In the genomic region with DNA sequence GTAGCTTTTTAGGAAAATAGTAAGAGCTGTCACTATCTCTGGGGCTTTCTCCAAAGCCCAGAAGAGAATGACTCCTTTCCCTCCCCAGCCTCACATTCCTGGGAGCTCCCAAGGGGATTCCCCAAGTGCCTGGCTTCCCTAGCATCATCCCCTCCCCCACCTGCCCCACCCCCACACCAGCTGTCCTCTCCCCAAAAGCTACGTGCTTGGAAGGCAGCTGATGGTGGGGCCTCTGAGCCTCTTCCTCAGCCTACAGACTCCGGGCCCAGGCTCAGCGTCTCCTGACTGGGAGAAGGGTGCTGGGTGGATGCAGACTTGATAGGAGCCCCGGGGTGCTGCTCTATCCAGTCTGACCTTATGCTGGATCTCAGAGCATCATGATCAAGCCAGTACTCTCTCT, we compare ENCODE assay signal across 9 mouse cellular contexts. TPM values are rescaled to one million over a fixed set of nuclear protein-coding genes. Genes with fewer than 3 reads are reported as not detected.
DNase-seq lines count a peak whose midpoint lies in the region; ATAC-seq lines count a peak whose summit lies in the region.
"Had no signal": no experiment of that assay in that cellular context is flagged by ENCODE, and none has a peak within 500 bp of the region (broad histone marks: within the 10 kb centered on the region; RNA-seq: fewer than 3 reads in every experiment).

No protein-coding gene starts in this region.

- no peak overlapping the region for H3K4me3 ChIP-seq in hindbrain, embryonic 12.5 days
- H3K4me3 ChIP-seq in hindbrain, embryonic 14.5 days (replicated peaks; ENCODE audit: low read length), result no peak overlapping the region
- no peak overlapping the region for H3K4me3 ChIP-seq in embryonic facial prominence, embryonic 14.5 days (ENCODE audit: low read depth, low read length)
- H3K4me3 ChIP-seq in midbrain, embryonic 14.5 days (replicated peaks; ENCODE audit: low read depth, low read length), result no peak overlapping the region

- H3K4me1 ChIP-seq in hindbrain, embryonic 12.5 days, result peaks cover 53% of the 10 kb centered on the region
- peaks cover 28% of the 10 kb centered on the region for H3K4me1 ChIP-seq in hindbrain, embryonic 14.5 days (replicated peaks; ENCODE audit: control insufficient read depth, insufficient read depth, low read length)
- peaks cover 24% of the 10 kb centered on the region for H3K4me1 ChIP-seq in embryonic facial prominence, embryonic 14.5 days (ENCODE audit: control insufficient read depth, insufficient read depth, low read length)
- H3K4me1 ChIP-seq in midbrain, embryonic 14.5 days (ENCODE audit: control insufficient read depth, insufficient read depth, low read length), result peaks cover 13% of the 10 kb centered on the region

- no peaks in the 10 kb centered on the region for H3K27me3 ChIP-seq in hindbrain, embryonic 12.5 days
- H3K27me3 ChIP-seq in hindbrain, embryonic 14.5 days (ENCODE audit: control insufficient read depth, insufficient read depth, low read length), result no peaks in the 10 kb centered on the region; the same call in 1 of the 2 replicates
- H3K27me3 ChIP-seq in embryonic facial prominence, embryonic 14.5 days (replicated peaks; ENCODE audit: control insufficient read depth, insufficient read depth, low read length), result no peaks in the 10 kb centered on the region
- H3K27me3 ChIP-seq in midbrain, embryonic 14.5 days (ENCODE audit: control insufficient read depth, insufficient read depth, low read length), result no peaks in the 10 kb centered on the region

- H3K27ac ChIP-seq in hindbrain, embryonic 12.5 days, result no peak overlapping the region
- H3K27ac ChIP-seq in hindbrain, embryonic 14.5 days, result no peak overlapping the region
- no peak overlapping the region for H3K27ac ChIP-seq in embryonic facial prominence, embryonic 14.5 days (replicated peaks; ENCODE audit: low read depth, low read length)
- H3K27ac ChIP-seq in midbrain, embryonic 14.5 days (replicated peaks; ENCODE audit: low read depth, low read length), result no peak overlapping the region

- H3K36me3 ChIP-seq in hindbrain, embryonic 12.5 days, result no peaks in the 10 kb centered on the region
- peaks cover 7% of the 10 kb centered on the region; the same call in 1 of the 2 replicates for H3K36me3 ChIP-seq in hindbrain, embryonic 14.5 days (replicated peaks; ENCODE audit: control insufficient read depth, insufficient read depth)
- H3K36me3 ChIP-seq in embryonic facial prominence, embryonic 14.5 days (ENCODE audit: control insufficient read depth, insufficient read depth, low read length), result 0 out of 2 replicates have a peak, but pooled peaks cover 3% of the 10 kb centered on the region
- no peaks in the 10 kb centered on the region for H3K36me3 ChIP-seq in midbrain, embryonic 14.5 days (ENCODE audit: control insufficient read depth, insufficient read depth, low read length)

- WGBS in hindbrain, embryonic 12.5 days, result 17% methylated on average over 4 of the region's 4 CpGs
- 16% methylated on average over 4 of the region's 4 CpGs for WGBS in hindbrain, embryonic 14.5 days
- 17% methylated on average over 4 of the region's 4 CpGs for WGBS in embryonic facial prominence, embryonic 14.5 days
- WGBS in midbrain, embryonic 14.5 days, result 18% methylated on average over 4 of the region's 4 CpGs

- 0 out of 2 replicates have a peak overlapping the region, but pooled peaks have one; percentile 28 for H3K9ac ChIP-seq in hindbrain, embryonic 12.5 days
- H3K9ac ChIP-seq in hindbrain, embryonic 14.5 days, result no peak overlapping the region
- H3K9ac ChIP-seq in embryonic facial prominence, embryonic 14.5 days (ENCODE audit: low read depth, low read length), result no peak overlapping the region
- H3K9ac ChIP-seq in midbrain, embryonic 14.5 days (replicated peaks; ENCODE audit: low read length), result no peak overlapping the region

- H3K4me2 ChIP-seq in hindbrain, embryonic 12.5 days (replicated peaks), result no peak overlapping the region
- no peak overlapping the region for H3K4me2 ChIP-seq in hindbrain, embryonic 14.5 days (replicated peaks)
- H3K4me2 ChIP-seq in embryonic facial prominence, embryonic 14.5 days (ENCODE audit: low read depth, low read length), result no peak overlapping the region
- H3K4me2 ChIP-seq in midbrain, embryonic 14.5 days (ENCODE audit: low read length), result no peak overlapping the region

- no peaks in the 10 kb centered on the region for H3K9me3 ChIP-seq in hindbrain, embryonic 12.5 days (replicated peaks)
- H3K9me3 ChIP-seq in hindbrain, embryonic 14.5 days (ENCODE audit: control insufficient read depth, low read length), result no peaks in the 10 kb centered on the region
- no peaks in the 10 kb centered on the region for H3K9me3 ChIP-seq in embryonic facial prominence, embryonic 14.5 days (ENCODE audit: control insufficient read depth, low read length)
- H3K9me3 ChIP-seq in midbrain, embryonic 14.5 days (ENCODE audit: control insufficient read depth, low read length), result no peaks in the 10 kb centered on the region

- ATAC-seq in hindbrain, embryonic 12.5 days (ENCODE audit: low FRiP score), result no peak
- no peak for ATAC-seq in hindbrain, embryonic 14.5 days (ENCODE audit: low FRiP score)
- peak; percentile 41; the same call in 1 of the 2 replicates for ATAC-seq in embryonic facial prominence, embryonic 14.5 days (ENCODE audit: low read depth)
- ATAC-seq in midbrain, embryonic 14.5 days (ENCODE audit: low FRiP score, low TSS enrichment), result no peak

- DNase-seq in hindbrain, embryonic 14.5 days (ENCODE audit: low spot score), result no peak
- peak; percentile 41 for DNase-seq in ES-CJ7 (ENCODE audit: low read depth, low spot score)
- DNase-seq in embryonic facial prominence, embryonic 14.5 days (ENCODE audit: low spot score), result peak; percentile 75
- DNase-seq in midbrain, embryonic 14.5 days, result peak; percentile 42
- DNase-seq in urinary bladder, postnatal 10 days (ENCODE audit: low spot score), result no peak
- no peak for DNase-seq in lung, adult 18-20 months
- no peak for DNase-seq in spleen, adult 12 weeks (ENCODE audit: low spot score)
- DNase-seq: lung, adult 2 months had no signal

RNA-seq across cellular contexts. Expression of a gene that starts 12.2 kb away (rescaled TPM):
- 94.2 and 104 TPM in 2 replicates for polyA plus RNA-seq in hindbrain, embryonic 12.5 days (2016; fragmentation: Nextera tagmentation; extraction: Ambion mirVana)
- polyA plus RNA-seq in hindbrain, embryonic 14.5 days (2014; fragmentation: Nextera tagmentation; extraction: Ambion mirVana), result 41.4 and 43.3 TPM in 2 replicates
- 121 and 129 TPM in 2 replicates for polyA plus RNA-seq in embryonic facial prominence, embryonic 14.5 days (2014; fragmentation: Nextera tagmentation; extraction: Ambion mirVana)
- polyA plus RNA-seq in midbrain, embryonic 14.5 days (2014; fragmentation: Nextera tagmentation; extraction: Ambion mirVana), result 27.0 and 31.8 TPM in 2 replicates

RNA-seq across cellular contexts. Expression of a gene that starts 13.9 kb away (rescaled TPM):
- not detected in 2 replicates for polyA plus RNA-seq in hindbrain, embryonic 12.5 days (2016; fragmentation: Nextera tagmentation; extraction: Ambion mirVana)
- 0.09 TPM in 1 of 2 replicates, not detected in the other for polyA plus RNA-seq in hindbrain, embryonic 14.5 days (2014; fragmentation: Nextera tagmentation; extraction: Ambion mirVana)
- not detected in 2 replicates for polyA plus RNA-seq in embryonic facial prominence, embryonic 14.5 days (2014; fragmentation: Nextera tagmentation; extraction: Ambion mirVana)
- not detected in 2 replicates for polyA plus RNA-seq in midbrain, embryonic 14.5 days (2014; fragmentation: Nextera tagmentation; extraction: Ambion mirVana)

RNA-seq across cellular contexts. Expression of a gene that starts 34.9 kb away (rescaled TPM):
- 266 and 282 TPM in 2 replicates for polyA plus RNA-seq in hindbrain, embryonic 12.5 days (2016; fragmentation: Nextera tagmentation; extraction: Ambion mirVana)
- polyA plus RNA-seq in hindbrain, embryonic 14.5 days (2014; fragmentation: Nextera tagmentation; extraction: Ambion mirVana), result 348 and 365 TPM in 2 replicates
- 254 and 258 TPM in 2 replicates for polyA plus RNA-seq in embryonic facial prominence, embryonic 14.5 days (2014; fragmentation: Nextera tagmentation; extraction: Ambion mirVana)
- polyA plus RNA-seq in midbrain, embryonic 14.5 days (2014; fragmentation: Nextera tagmentation; extraction: Ambion mirVana), result 317 and 327 TPM in 2 replicates

Comparison
In these comparisons a context has a peak if more than half of its experiments do, and no peak if none do; other contexts are left out.
1. DNase-seq: peak in ES-CJ7 (single experiment), embryonic facial prominence, embryonic 14.5 days (single experiment) and midbrain, embryonic 14.5 days (single experiment); none in hindbrain, embryonic 14.5 days (single experiment), urinary bladder, postnatal 10 days (single experiment), lung, adult 18-20 months (0 of 2) and spleen, adult 12 weeks (single experiment).